Mouse (Mus musculus): ENCODE data around the gene Prkab2. TPM values are rescaled to one million over a fixed set of nuclear protein-coding genes. Genes with fewer than 3 reads are reported as not detected.

The Prkab2 gene
- 13.8 and 16.6 TPM in 2 replicates for polyA plus RNA-seq (2015; fragmentation: Nextera tagmentation; extraction: Ambion mirVana)

DNA sequence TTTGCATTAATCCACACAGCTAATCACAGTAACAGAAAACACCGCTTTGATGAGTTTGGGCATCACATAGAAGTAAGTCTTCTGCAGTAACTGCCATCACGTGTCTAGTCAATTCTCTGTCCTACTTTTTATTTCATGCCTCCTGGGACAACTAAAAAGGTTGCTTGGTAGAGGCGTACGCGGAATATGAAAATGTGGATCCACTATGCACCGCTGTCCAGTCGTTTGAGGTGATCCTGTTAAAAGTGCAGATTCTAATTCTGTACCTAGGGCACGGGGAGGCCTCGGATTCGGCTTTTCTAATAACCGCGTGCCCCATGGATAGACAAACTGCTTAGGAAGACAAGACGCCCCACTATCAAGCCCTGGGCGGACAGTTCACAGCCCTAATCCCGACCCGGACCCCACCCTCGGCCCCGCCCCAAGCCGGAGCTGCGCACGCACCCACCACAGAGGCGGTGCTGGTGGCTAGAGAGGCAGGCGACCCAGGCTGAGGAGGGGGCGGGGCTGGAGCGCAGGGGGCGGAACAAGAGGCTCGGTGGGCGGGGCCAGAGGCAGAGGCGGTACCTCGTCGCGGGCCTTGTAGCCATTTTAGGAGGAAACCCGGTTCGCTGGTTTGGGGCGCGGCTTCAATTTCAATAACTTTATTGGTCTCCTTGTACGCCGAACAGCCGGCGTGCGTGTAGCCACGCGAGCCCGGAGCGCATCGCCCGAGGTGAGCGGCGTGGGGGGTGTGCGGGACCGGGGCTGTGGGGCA lies at the start of gene Prkab2:
Gene Prkab2 (plus strand): TSS at position 539 of the 757 bp plus-strand sequence.

DNA sequence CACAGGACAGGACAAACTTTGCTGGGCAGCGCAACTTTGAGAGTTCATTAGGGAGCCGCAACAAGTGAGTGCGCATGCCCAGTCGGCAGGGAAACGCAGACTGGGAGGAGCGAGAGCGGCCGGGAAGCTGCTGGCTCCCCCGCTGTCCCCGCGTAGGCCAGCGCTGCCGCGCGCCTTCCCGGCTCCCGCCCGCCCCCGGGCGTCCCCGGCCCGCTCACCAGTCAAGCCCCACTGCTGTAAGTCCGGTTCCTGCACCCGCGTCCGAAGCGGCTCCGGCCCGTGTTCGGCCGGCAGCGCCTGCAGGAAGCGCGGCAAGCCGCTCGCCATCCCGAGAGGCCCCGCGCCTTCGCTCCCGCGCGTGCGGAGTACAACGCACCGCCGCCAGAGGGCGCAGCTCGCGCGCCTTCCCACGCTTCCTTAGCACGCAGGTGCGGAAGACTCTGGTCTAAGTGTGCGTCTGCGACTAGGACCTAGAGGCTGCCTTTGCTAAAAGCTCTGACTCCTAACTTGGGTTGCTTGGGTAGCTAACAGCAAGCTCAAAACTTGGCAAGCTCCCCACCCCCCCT lies 48.1 kb upstream of the Prkab2 start, which contains the start of gene Chd1l:
Gene Chd1l (minus strand): TSS at position 359 of the 566 bp plus-strand sequence.

GRCm38 (mm10) chr3:97628391-97629001 lies 29.5 kb upstream of the Prkab2 start, which contains the start of gene Fmo5:
Gene Fmo5 (plus strand): TSS chr3:97628804.

DNA sequence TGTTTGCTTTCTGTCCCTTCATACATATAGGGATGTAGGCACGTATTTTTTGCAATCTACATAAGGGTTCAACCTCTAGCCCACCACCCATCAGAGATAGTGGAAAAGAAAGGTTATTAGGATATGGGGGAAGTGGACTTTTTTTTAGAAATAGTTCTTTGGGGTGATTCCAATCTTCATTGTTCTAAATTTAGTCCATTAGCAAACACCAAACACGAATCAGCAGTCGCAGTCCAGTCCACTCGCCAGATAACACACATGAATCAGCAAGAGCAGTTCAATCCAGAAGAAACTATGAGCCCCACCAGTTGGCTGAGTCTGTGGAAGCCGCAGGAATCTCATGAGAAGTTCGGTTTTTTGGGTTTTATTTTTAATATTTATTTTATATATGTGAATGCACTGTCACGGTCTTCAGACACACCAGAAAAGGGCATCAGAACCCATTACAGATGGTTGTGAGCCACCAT lies 16.7 kb downstream of the Prkab2 start, which contains the start of gene Gm17651:
Gene Gm17651 (minus strand): TSS at position 51 of the 467 bp plus-strand sequence.

Small RNAs within 50 kb of the gene (microRNA-seq; reads per million reads assigned to microRNA genes)
- not detected for gene Mir7225

Other genes starting within 250 kb of the Prkab2 start
- gene Olfr1402, start 236.2 kb upstream of the Prkab2 start, polyA plus RNA-seq (2015; fragmentation: Nextera tagmentation; extraction: Ambion mirVana) = not detected in 2 replicates
- gene Chd1l, start 48.0 kb upstream of the Prkab2 start, polyA plus RNA-seq (2015; fragmentation: Nextera tagmentation; extraction: Ambion mirVana) = 6.2 and 6.6 TPM in 2 replicates
- gene Fmo5, start 29.4 kb upstream of the Prkab2 start, polyA plus RNA-seq (2015; fragmentation: Nextera tagmentation; extraction: Ambion mirVana) = 1.0 and 1.5 TPM in 2 replicates
- gene Gm17651, start 16.5 kb downstream of the Prkab2 start, polyA plus RNA-seq (2015; fragmentation: Nextera tagmentation; extraction: Ambion mirVana) = not detected in 2 replicates
- 46.2 and 56.5 TPM in 2 replicates for gene Pde4dip, start 230.5 kb downstream of the Prkab2 start, polyA plus RNA-seq (2015; fragmentation: Nextera tagmentation; extraction: Ambion mirVana)
- gene Sec22b, start 243.0 kb downstream of the Prkab2 start, polyA plus RNA-seq (2015; fragmentation: Nextera tagmentation; extraction: Ambion mirVana) = 80.9 and 85.7 TPM in 2 replicates

Measured in neural tube, postnatal 0 days (tissue).